Comparison of ENCODE assay signal across 10 mouse cellular contexts in the genomic region with DNA sequence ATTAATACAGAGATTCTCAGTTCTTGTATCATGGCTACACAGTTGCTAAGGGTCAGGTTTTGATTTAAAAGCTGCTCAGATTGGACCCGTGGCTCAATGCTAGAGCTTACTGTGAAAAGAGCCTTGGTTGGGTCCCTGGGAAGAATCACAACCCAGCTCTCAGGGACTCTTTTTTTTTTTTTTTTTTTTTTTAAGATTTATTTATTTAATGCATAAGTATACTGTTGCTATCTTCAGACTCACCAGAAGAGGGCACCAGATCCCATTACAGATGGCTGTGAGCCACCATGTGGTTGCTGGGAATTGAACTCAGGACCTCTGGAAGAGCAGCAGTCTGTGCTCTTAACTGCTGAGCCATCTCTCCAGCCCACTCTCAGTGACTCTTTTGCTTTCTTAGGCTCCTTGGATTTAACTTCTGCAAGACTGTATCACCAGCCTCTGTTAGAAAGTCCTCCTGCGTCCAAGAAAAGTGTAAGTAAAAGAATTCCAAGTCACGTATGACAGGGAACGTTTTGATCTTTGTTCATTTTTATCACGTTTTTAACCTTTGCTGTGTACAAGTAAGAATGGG. TPM values are rescaled to one million over a fixed set of nuclear protein-coding genes. Genes with fewer than 3 reads are reported as not detected.
DNase-seq lines count a peak whose midpoint lies in the region; ATAC-seq and TF ChIP-seq lines count a peak whose summit lies in the region.
"Had no signal": no experiment of that assay in that cellular context is flagged by ENCODE, and none has a peak within 500 bp of the region (broad histone marks: within the 10 kb centered on the region; RNA-seq: fewer than 3 reads in every experiment).

No protein-coding gene starts in this region.

- H3K9me3 ChIP-seq in midbrain, embryonic 10.5 days (replicated peaks) = no peaks in the 10 kb centered on the region
- H3K9me3 ChIP-seq in midbrain, embryonic 11.5 days (ENCODE audit: control insufficient read depth, low read length) = no peaks in the 10 kb centered on the region
- no peaks in the 10 kb centered on the region for H3K9me3 ChIP-seq in hindbrain, embryonic 16.5 days (ENCODE audit: control insufficient read depth, low read length)
- no peaks in the 10 kb centered on the region for H3K9me3 ChIP-seq in stomach, postnatal 0 days (ENCODE audit: control insufficient read depth, low read length)

- H3K4me2 ChIP-seq in midbrain, embryonic 11.5 days = no peak overlapping the region
- peak overlapping the region; percentile 19 for H3K4me2 ChIP-seq in hindbrain, embryonic 16.5 days (ENCODE audit: low read length)
- H3K4me2 ChIP-seq in stomach, postnatal 0 days (replicated peaks; ENCODE audit: low read depth) = no peak overlapping the region

- TF ChIP-seq EP300 in stomach, postnatal 0 days (optimal IDR thresholded peaks at IDR 0.05) = no peak

- TF ChIP-seq CTCF in gastrocnemius, adult 2 months (IDR thresholded peaks at IDR 0.05) = peak; percentile 51
- peak; percentile 50 for TF ChIP-seq CTCF in stomach, postnatal 0 days (IDR thresholded peaks at IDR 0.05; ENCODE audit: low read depth)

- H3K27me3 ChIP-seq in midbrain, embryonic 10.5 days (ENCODE audit: low read depth, poor library complexity, severe bottlenecking) = no peaks in the 10 kb centered on the region
- H3K27me3 ChIP-seq in midbrain, embryonic 11.5 days (ENCODE audit: control insufficient read depth, insufficient read depth, low read length) = no peaks in the 10 kb centered on the region
- no peaks in the 10 kb centered on the region for H3K27me3 ChIP-seq in hindbrain, embryonic 16.5 days (replicated peaks; ENCODE audit: control insufficient read depth, insufficient read depth, low read length)
- no peaks in the 10 kb centered on the region for H3K27me3 ChIP-seq in stomach, postnatal 0 days (ENCODE audit: control insufficient read depth, insufficient read depth, low read length)

- intact Hi-C loops in gastrocnemius, adult 2 months (cut with DNase I) = loop anchor here (5.0 kb wide), 1 partner anchor 122 kb away; the partner anchor contains the start of gene Arid4a

- no peak overlapping the region for H3K27ac ChIP-seq in gastrocnemius, adult 2 months
- H3K27ac ChIP-seq in midbrain, embryonic 10.5 days (replicated peaks) = no peak overlapping the region
- H3K27ac ChIP-seq in midbrain, embryonic 11.5 days (ENCODE audit: low read depth, low read length) = no peak overlapping the region
- no peak overlapping the region for H3K27ac ChIP-seq in hindbrain, embryonic 16.5 days (ENCODE audit: low read depth, low read length)
- no peak overlapping the region for H3K27ac ChIP-seq in stomach, postnatal 0 days (replicated peaks)

- no peak overlapping the region for H3K9ac ChIP-seq in midbrain, embryonic 11.5 days (ENCODE audit: low read length)
- no peak overlapping the region for H3K9ac ChIP-seq in hindbrain, embryonic 16.5 days (ENCODE audit: low read depth, low read length)
- H3K9ac ChIP-seq in stomach, postnatal 0 days (ENCODE audit: low read length) = no peak overlapping the region

- 79% methylated on average over 5 of the region's 5 CpGs for WGBS in midbrain, embryonic 10.5 days
- 81% methylated on average over 5 of the region's 5 CpGs for whole genome bisulfite sequencing in midbrain, embryonic 11.5 days
- WGBS in hindbrain, embryonic 16.5 days = 83% methylated on average over 5 of the region's 5 CpGs
- WGBS in stomach, postnatal 0 days = 77% methylated on average over 5 of the region's 5 CpGs

- peaks cover 50% of the 10 kb centered on the region for H3K36me3 ChIP-seq in midbrain, embryonic 10.5 days
- H3K36me3 ChIP-seq in midbrain, embryonic 11.5 days (ENCODE audit: control insufficient read depth, insufficient read depth, low read length) = peaks cover 13% of the 10 kb centered on the region
- H3K36me3 ChIP-seq in hindbrain, embryonic 16.5 days (ENCODE audit: control insufficient read depth, insufficient read depth, low read length) = peaks cover 7% of the 10 kb centered on the region
- H3K36me3 ChIP-seq in stomach, postnatal 0 days (ENCODE audit: control insufficient read depth, insufficient read depth, low read length) = peaks cover 5% of the 10 kb centered on the region; the same call in 1 of the 2 replicates

- no peak overlapping the region for H3K4me3 ChIP-seq in gastrocnemius, adult 2 months
- H3K4me3 ChIP-seq in midbrain, embryonic 10.5 days = peak overlapping the region; percentile 96; the same call in 1 of the 2 replicates
- H3K4me3 ChIP-seq in midbrain, embryonic 11.5 days (ENCODE audit: low read depth, low read length) = no peak overlapping the region
- no peak overlapping the region for H3K4me3 ChIP-seq in hindbrain, embryonic 16.5 days (ENCODE audit: low read length)
- no peak overlapping the region for H3K4me3 ChIP-seq in stomach, postnatal 0 days (ENCODE audit: low read depth, low read length)

- peaks cover 36% of the 10 kb centered on the region for H3K4me1 ChIP-seq in midbrain, embryonic 10.5 days
- H3K4me1 ChIP-seq in midbrain, embryonic 11.5 days (ENCODE audit: control insufficient read depth, insufficient read depth, low read length) = peaks cover 14% of the 10 kb centered on the region
- H3K4me1 ChIP-seq in hindbrain, embryonic 16.5 days (ENCODE audit: control insufficient read depth, insufficient read depth, low read depth, low read length) = peaks cover 24% of the 10 kb centered on the region
- 0 out of 2 replicates have a peak, but pooled peaks cover 2% of the 10 kb centered on the region for H3K4me1 ChIP-seq in stomach, postnatal 0 days (replicated peaks; ENCODE audit: control insufficient read depth, insufficient read depth)

- no peak for ATAC-seq in midbrain, embryonic 11.5 days (ENCODE audit: low FRiP score)
- no peak for ATAC-seq in hindbrain, embryonic 16.5 days
- no peak for ATAC-seq in stomach, postnatal 0 days (ENCODE audit: low FRiP score, low TSS enrichment)

- no peak for DNase-seq in gastrocnemius, adult 2 months
- DNase-seq in gastrocnemius, postnatal 4 days (ENCODE audit: low spot score in 2 of 2) = no peak
- no peak for DNase-seq in midbrain, embryonic 10.5 days (ENCODE audit: low spot score)
- no peak for DNase-seq in midbrain, embryonic 11.5 days (ENCODE audit: low spot score, missing footprints)
- DNase-seq in stomach, postnatal 0 days (ENCODE audit: low spot score) = no peak
- DNase-seq in layer of hippocampus, postnatal 25 days (ENCODE audit: extremely low spot score in 1 of 2, low spot score in 1 of 2) = no peak
- no peak for DNase-seq in adrenal gland, postnatal 10 days

RNA-seq across cellular contexts. Expression of gene 2700049A03Rik, which starts 2.7 kb away (rescaled TPM):
- 1 to 10 TPM; 3.3 to 4.8 TPM for total RNA-seq in gastrocnemius, adult 2 months (2021)
- total RNA-seq in gastrocnemius, postnatal 4 days (2021) = 1 to 10 TPM; 5.9 to 7.6 TPM
- polyA plus RNA-seq in midbrain, embryonic 10.5 days (2016; fragmentation: Nextera tagmentation; extraction: Ambion mirVana) = 17.4 and 17.5 TPM in 2 replicates
- 20.6 and 24.0 TPM in 2 replicates for polyA plus RNA-seq in midbrain, embryonic 11.5 days (2014; fragmentation: Nextera tagmentation; extraction: Ambion mirVana)
- polyA plus RNA-seq in hindbrain, embryonic 16.5 days (2015; fragmentation: Nextera tagmentation; extraction: Ambion mirVana) = 10.2 and 11.4 TPM in 2 replicates
- 3.8 and 4.3 TPM in 2 replicates for polyA plus RNA-seq in stomach, postnatal 0 days (2015; fragmentation: Nextera tagmentation; extraction: Ambion mirVana)
- total RNA-seq in layer of hippocampus, postnatal 25 days (2021) = 1 to 10 TPM; 5.4 to 6.6 TPM
- total RNA-seq in adrenal gland, postnatal 10 days (2021) = 10 to 100 TPM in 1 of 2 experiments, 1 to 10 TPM in 1; 6.1 to 10.7 TPM

RNA-seq across cellular contexts. Expression of gene Timm9, which starts 2.9 kb away (rescaled TPM):
- 10 to 100 TPM; 26.5 to 32.6 TPM for total RNA-seq in gastrocnemius, adult 2 months (2021)
- 10 to 100 TPM; 28.7 to 32.9 TPM for total RNA-seq in gastrocnemius, postnatal 4 days (2021)
- 70.2 and 82.7 TPM in 2 replicates for polyA plus RNA-seq in midbrain, embryonic 10.5 days (2016; fragmentation: Nextera tagmentation; extraction: Ambion mirVana)
- polyA plus RNA-seq in midbrain, embryonic 11.5 days (2014; fragmentation: Nextera tagmentation; extraction: Ambion mirVana) = 71.4 and 73.7 TPM in 2 replicates
- 113 and 118 TPM in 2 replicates for polyA plus RNA-seq in hindbrain, embryonic 16.5 days (2015; fragmentation: Nextera tagmentation; extraction: Ambion mirVana)
- polyA plus RNA-seq in stomach, postnatal 0 days (2015; fragmentation: Nextera tagmentation; extraction: Ambion mirVana) = 55.7 and 60.9 TPM in 2 replicates
- 10 to 100 TPM; 54.0 to 54.6 TPM for total RNA-seq in layer of hippocampus, postnatal 25 days (2021)
- 10 to 100 TPM; 68.7 to 79.0 TPM for total RNA-seq in adrenal gland, postnatal 10 days (2021)

RNA-seq across cellular contexts. Expression of gene Tomm20l, which starts 28.1 kb away (rescaled TPM):
- total RNA-seq in gastrocnemius, adult 2 months (2021) = not detected
- not detected for total RNA-seq in gastrocnemius, postnatal 4 days (2021)
- not detected in 2 replicates for polyA plus RNA-seq in midbrain, embryonic 10.5 days (2016; fragmentation: Nextera tagmentation; extraction: Ambion mirVana)
- polyA plus RNA-seq in midbrain, embryonic 11.5 days (2014; fragmentation: Nextera tagmentation; extraction: Ambion mirVana) = not detected in 2 replicates
- polyA plus RNA-seq in hindbrain, embryonic 16.5 days (2015; fragmentation: Nextera tagmentation; extraction: Ambion mirVana) = not detected in 2 replicates
- polyA plus RNA-seq in stomach, postnatal 0 days (2015; fragmentation: Nextera tagmentation; extraction: Ambion mirVana) = not detected in 2 replicates
- not detected for total RNA-seq in layer of hippocampus, postnatal 25 days (2021)
- 1 to 10 TPM; 2.1 to 2.6 TPM for total RNA-seq in adrenal gland, postnatal 10 days (2021)
- polyA plus RNA-seq: C2C12; large intestine, adult 2 months had no signal
